Mouse (Mus musculus): ENCODE results near the gene Focad.
"Not testable (repeated sequence)": the region's sequence is repeated elsewhere in the genome, so short reads cannot be mapped to it uniquely, and the experiment has no call there.

Focad gene

GRCm38 (mm10) chr4:88390036-88390435, 295.6 kb downstream of the Focad start:
- DNase-seq (ENCODE audit: inconsistent age in 2 of 2, low spot score in 1 of 2): no peak

GRCm38 (mm10) chr4:88390596-88390995, 296.2 kb downstream of the Focad start:
- DNase-seq (ENCODE audit: inconsistent age in 2 of 2, low spot score in 1 of 2): not testable (repeated sequence)

GRCm38 (mm10) chr4:88395717-88396116, 301.3 kb downstream of the Focad start:
- DNase-seq (ENCODE audit: inconsistent age in 2 of 2, low spot score in 1 of 2): no peak

- no peak for DNase-seq (ENCODE audit: inconsistent age in 2 of 2, low spot score in 1 of 2)
These were observed 302.6 kb downstream of the Focad start for GRCm38 (mm10) chr4:88396995-88397521.

GRCm38 (mm10) chr4:88400302-88400991, 306.0 kb downstream of the Focad start:
- no peak for DNase-seq (ENCODE audit: inconsistent age in 2 of 2, low spot score in 1 of 2)

- DNase-seq (ENCODE audit: inconsistent age in 2 of 2, low spot score in 1 of 2): no peak
These were observed 306.5 kb downstream of the Focad start for GRCm38 (mm10) chr4:88400992-88401313.

- DNase-seq (ENCODE audit: inconsistent age in 2 of 2, low spot score in 1 of 2): no peak
These were observed 308.5 kb downstream of the Focad start for GRCm38 (mm10) chr4:88402884-88403283.

- peak; percentile 25 to 67 for DNase-seq (ENCODE audit: inconsistent age in 2 of 2, low spot score in 1 of 2)
These were observed 312.7 kb downstream of the Focad start for GRCm38 (mm10) chr4:88406887-88407696.

- DNase-seq (ENCODE audit: inconsistent age in 2 of 2, low spot score in 1 of 2): no peak
These were observed 314.9 kb downstream of the Focad start for GRCm38 (mm10) chr4:88409279-88409678.

- no peak for DNase-seq (ENCODE audit: inconsistent age in 2 of 2, low spot score in 1 of 2)
These were observed 317.9 kb downstream of the Focad start for GRCm38 (mm10) chr4:88412331-88412730.

GRCm38 (mm10) chr4:88415017-88415416, 320.6 kb downstream of the Focad start:
- no peak for DNase-seq (ENCODE audit: inconsistent age in 2 of 2, low spot score in 1 of 2)

- DNase-seq (ENCODE audit: inconsistent age in 2 of 2, low spot score in 1 of 2): no peak
These were observed 324.9 kb downstream of the Focad start for GRCm38 (mm10) chr4:88419378-88419777.

GRCm38 (mm10) chr4:88424563-88424962, 330.1 kb downstream of the Focad start:
- no peak for DNase-seq (ENCODE audit: inconsistent age in 2 of 2, low spot score in 1 of 2)

GRCm38 (mm10) chr4:88427630-88428239, 333.3 kb downstream of the Focad start:
- DNase-seq (ENCODE audit: inconsistent age in 2 of 2, low spot score in 1 of 2): no peak

- DNase-seq (ENCODE audit: inconsistent age in 2 of 2, low spot score in 1 of 2): no peak
These were observed 338.1 kb downstream of the Focad start for GRCm38 (mm10) chr4:88432412-88433024.

GRCm38 (mm10) chr4:88436593-88437165, 342.2 kb downstream of the Focad start:
- peak in 1 of 2 experiments; percentile 41 for DNase-seq (ENCODE audit: inconsistent age in 2 of 2, low spot score in 1 of 2)

GRCm38 (mm10) chr4:88437166-88437565, 342.7 kb downstream of the Focad start:
- DNase-seq (ENCODE audit: inconsistent age in 2 of 2, low spot score in 1 of 2): no peak

- DNase-seq (ENCODE audit: inconsistent age in 2 of 2, low spot score in 1 of 2): no peak
These were observed 343.5 kb downstream of the Focad start for GRCm38 (mm10) chr4:88437917-88438316.

GRCm38 (mm10) chr4:88438326-88438989, 344.0 kb downstream of the Focad start, which contains the start of gene Hacd4:
Gene Hacd4, minus strand, starts transcription at chr4:88438928.
- DNase-seq (ENCODE audit: inconsistent age in 2 of 2, low spot score in 1 of 2): peak; percentile 75 to 89

GRCm38 (mm10) chr4:88438990-88439329, 344.5 kb downstream of the Focad start:
- DNase-seq (ENCODE audit: inconsistent age in 2 of 2, low spot score in 1 of 2): no peak

Measured in adrenal gland, adult (tissue).